Mouse (Mus musculus) inflammation-experienced regulatory T-cells, adult 16 weeks (primary cell): ENCODE data around the gene Ass1. TPM values are rescaled to one million over a fixed set of nuclear protein-coding genes. Genes with fewer than 3 reads are reported as not detected.

ENCODE experiments used
- polyA plus RNA-seq: library from polyadenylated mRNA; unstranded; fragments of 100-300 nt; shearing (Covaris generic); gene quantifications from one replicate; pipeline ENCODE4 v1.2.1, GENCODE M21; 2017

Gene Ass1
- 122 TPM for polyA plus RNA-seq

DNA sequence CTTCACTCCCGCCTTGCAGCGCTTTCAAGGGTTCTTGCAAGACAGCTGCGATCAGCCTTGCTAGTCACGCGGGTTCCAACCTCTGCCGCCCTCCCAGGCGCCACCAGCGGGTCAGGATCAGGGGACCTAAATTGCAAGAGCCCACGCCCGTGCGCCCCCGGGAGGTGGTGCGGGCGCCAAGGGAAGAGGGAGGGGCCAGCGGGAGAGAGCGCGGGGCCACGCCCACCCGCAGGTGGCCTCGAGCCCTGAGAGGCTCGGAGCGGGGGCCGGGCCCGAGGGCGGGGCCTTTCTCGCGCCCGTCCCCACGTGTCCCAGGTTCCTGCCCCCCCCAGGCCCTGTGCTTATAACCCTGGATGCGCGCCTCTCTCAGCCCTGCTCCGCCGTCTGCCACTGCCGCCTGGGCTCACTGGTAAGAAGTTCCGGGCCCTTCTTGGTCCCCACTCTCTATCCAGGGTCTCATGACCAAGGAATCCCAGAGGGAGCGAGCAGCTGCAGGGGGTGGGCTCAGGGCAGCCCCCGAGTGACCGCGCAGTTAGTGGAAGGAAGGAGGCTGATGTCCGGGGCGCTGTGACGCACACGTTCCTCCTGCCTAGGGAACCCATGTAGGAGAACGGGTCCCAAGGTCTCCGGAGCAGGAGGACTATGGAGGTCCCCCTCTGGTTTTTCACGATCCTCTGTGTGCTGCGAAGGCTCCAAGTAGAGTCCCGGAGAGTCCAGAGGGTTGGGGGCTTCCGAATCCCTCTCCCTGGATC is at the start of gene Ass1:
Ass1 (plus strand) TSS at position 277 of the 752 bp plus-strand sequence.

Other genes with a start within 250 kb of the Ass1 start
- 0.37 TPM for gene Ncs1, start 224.4 kb upstream of the Ass1 start, polyA plus RNA-seq
- gene Hmcn2, start 155.8 kb upstream of the Ass1 start, polyA plus RNA-seq, result 0.35 TPM
- gene Fubp3, start 102.4 kb downstream of the Ass1 start, polyA plus RNA-seq, result 44.9 TPM
- gene Prdm12, start 169.8 kb downstream of the Ass1 start, polyA plus RNA-seq, result not detected
- 43.1 TPM for gene Exosc2, start 200.5 kb downstream of the Ass1 start, polyA plus RNA-seq
- 25.0 TPM for gene Abl1, start 218.2 kb downstream of the Ass1 start, polyA plus RNA-seq